Mouse (Mus musculus): ENCODE measurements at regions not wholly inside any gene's neighbourhood (a gene's known extent, or its start where the extent isn't known, plus 50 kb on each side); places are given as distances from the start of the nearest gene placed in this dataset.

DNA sequence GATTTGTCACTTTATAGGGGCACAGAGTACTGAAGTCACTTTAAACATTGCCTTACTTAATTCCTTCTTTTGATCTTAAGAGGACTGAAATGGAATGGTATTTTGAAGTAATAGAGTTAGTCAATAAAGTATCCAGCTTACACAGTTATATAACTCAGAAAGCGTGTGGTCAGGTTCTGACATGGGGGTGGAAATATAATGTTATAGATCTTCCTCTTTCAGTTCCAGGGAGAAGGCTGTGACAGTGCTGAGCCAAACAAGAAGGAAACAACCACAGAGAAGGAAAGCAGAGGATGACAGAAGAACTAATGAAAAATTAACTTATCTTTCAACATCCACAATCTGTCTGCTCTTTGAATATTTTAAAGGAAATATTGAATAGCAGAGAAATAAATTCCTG lies 399.4 kb upstream of the Atp2b1 start:
- H3K27ac ChIP-seq (replicated peaks; ENCODE audit: low read depth, low read length), result no peak overlapping the region
- H3K4me3 ChIP-seq (ENCODE audit: insufficient read depth, low read depth, low read length), result no peak overlapping the region
- H3K4me1 ChIP-seq (ENCODE audit: control insufficient read depth, insufficient read depth, insufficient read length, low read length), result no peaks in the 10 kb centered on the region

DNA sequence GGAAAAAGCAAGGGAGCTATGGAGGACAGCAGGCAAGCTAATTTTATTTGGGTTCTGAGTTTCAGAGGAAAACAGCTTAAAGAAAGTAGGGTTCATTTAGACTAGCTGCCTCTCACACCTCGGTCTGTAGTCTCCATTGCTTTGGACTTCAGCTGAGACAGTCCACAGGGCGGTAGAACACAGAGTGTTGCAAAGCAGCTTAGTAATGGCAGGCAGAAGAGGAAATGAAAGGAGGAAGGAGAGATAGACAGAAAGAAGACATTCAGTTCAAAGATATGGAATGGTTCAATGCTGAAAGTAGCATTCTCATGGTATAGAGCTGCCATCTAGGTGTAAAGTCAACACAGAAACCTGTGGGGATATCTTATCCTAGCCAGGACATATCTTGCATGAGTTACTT lies 396.6 kb upstream of the Atp2b1 start:
- Histone ChIP-seq H3K27ac (replicated peaks; ENCODE audit: low read depth, low read length) (no peak overlapping the region), H3K4me1 (ENCODE audit: control insufficient read depth, insufficient read depth, insufficient read length, low read length) (no peaks in the 10 kb centered on the region), H3K4me3 (ENCODE audit: insufficient read depth, low read depth, low read length) (no peak overlapping the region)

GRCm38 (mm10) chr10:98529565-98529964 lies 384.6 kb upstream of the Atp2b1 start:
- no peak overlapping the region for H3K27ac ChIP-seq (replicated peaks; ENCODE audit: low read depth, low read length)
- no peak overlapping the region for H3K4me3 ChIP-seq (ENCODE audit: insufficient read depth, low read depth, low read length)
- H3K4me1 ChIP-seq (ENCODE audit: control insufficient read depth, insufficient read depth, insufficient read length, low read length), result no peaks in the 10 kb centered on the region

- Histone ChIP-seq H3K27ac (replicated peaks; ENCODE audit: low read depth, low read length) (no peak overlapping the region), H3K4me3 (ENCODE audit: insufficient read depth, low read depth, low read length) (no peak overlapping the region), H3K4me1 (ENCODE audit: control insufficient read depth, insufficient read depth, insufficient read length, low read length) (no peaks in the 10 kb centered on the region)
These were observed 382.8 kb upstream of the Atp2b1 start for GRCm38 (mm10) chr10:98531425-98531824.

GRCm38 (mm10) chr10:98538706-98539105 lies 375.5 kb upstream of the Atp2b1 start:
- no peak overlapping the region for H3K4me3 ChIP-seq (ENCODE audit: insufficient read depth, low read depth, low read length)

GRCm38 (mm10) chr10:98541062-98541461 lies 373.1 kb upstream of the Atp2b1 start:
- Histone ChIP-seq H3K4me1 (ENCODE audit: control insufficient read depth, insufficient read depth, insufficient read length, low read length) (no peaks in the 10 kb centered on the region; the same call in 1 of the 2 replicates), H3K4me3 (ENCODE audit: insufficient read depth, low read depth, low read length) (no peak overlapping the region), H3K27ac (replicated peaks; ENCODE audit: low read depth, low read length) (no peak overlapping the region)

More at GRCm38 (mm10) chr10:98538706-98539105, 375.5 kb upstream of the Atp2b1 start:
- H3K27ac ChIP-seq (replicated peaks; ENCODE audit: low read depth, low read length), result no peak overlapping the region
- no peaks in the 10 kb centered on the region for H3K4me1 ChIP-seq (ENCODE audit: control insufficient read depth, insufficient read depth, insufficient read length, low read length)

DNA sequence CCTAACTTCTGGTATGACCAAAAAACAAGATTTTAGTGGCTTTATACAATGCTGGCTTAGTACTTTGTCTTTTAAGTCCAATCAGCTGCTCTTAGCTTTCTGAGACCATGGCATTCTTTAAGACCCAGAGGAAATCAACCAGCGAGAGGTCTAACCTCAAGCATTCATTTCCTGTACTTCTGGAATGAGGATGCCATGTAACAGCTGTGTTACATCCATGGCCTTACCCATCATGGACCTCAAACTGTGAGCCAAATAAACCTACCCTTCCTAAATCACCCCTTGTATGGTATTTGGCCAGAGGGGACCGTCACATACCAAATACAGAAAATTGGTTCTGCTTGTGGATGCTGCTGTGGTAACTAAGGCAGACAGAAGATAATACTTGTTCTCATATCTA lies 372.1 kb upstream of the Atp2b1 start:
- Histone ChIP-seq H3K4me1 (ENCODE audit: control insufficient read depth, insufficient read depth, insufficient read length, low read length) (no peaks in the 10 kb centered on the region; the same call in 1 of the 2 replicates), H3K27ac (replicated peaks; ENCODE audit: low read depth, low read length) (no peak overlapping the region), H3K4me3 (ENCODE audit: insufficient read depth, low read depth, low read length) (no peak overlapping the region)

DNA sequence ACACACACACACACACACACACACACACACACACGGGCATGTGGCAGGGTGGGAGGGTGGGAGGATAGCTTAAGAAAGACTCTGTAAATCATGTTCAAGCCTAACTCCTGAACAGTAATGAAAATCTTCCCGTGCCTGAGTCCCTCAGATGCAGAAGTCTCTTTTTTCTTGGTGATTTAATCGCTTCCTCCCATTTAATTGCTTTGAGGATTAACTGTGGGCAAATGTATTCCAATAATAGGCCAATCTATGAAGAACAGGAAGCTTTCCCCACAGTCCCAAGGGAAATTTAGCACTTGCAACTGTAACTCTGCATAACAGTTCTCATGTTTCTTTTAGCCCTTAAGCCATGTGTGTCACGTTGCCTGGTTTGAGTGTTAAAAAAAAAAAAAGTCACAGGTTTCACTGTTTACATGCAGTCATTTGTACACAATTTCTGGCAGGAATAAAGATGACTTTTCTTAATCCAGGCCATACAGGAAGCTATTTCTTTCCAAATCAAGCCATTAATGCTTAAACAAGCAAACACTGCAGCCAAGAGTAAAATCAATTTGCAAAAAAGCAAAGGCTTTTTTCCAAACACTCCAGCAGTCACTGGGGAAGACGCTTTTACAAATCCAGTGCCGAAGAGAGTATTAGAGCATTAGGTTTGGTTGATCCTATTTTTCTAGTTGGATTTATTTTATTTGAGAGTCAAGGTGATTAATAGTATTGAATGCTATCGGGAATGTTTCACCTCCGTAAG lies 370.8 kb upstream of the Atp2b1 start:
- H3K27ac ChIP-seq (replicated peaks; ENCODE audit: low read depth, low read length), result no peak overlapping the region
- H3K4me1 ChIP-seq (ENCODE audit: control insufficient read depth, insufficient read depth, insufficient read length, low read length), result no peaks in the 10 kb centered on the region; the same call in 1 of the 2 replicates
- no peak overlapping the region for H3K4me3 ChIP-seq (ENCODE audit: insufficient read depth, low read depth, low read length)

GRCm38 (mm10) chr10:98543998-98544349 lies 370.2 kb upstream of the Atp2b1 start:
- no peak overlapping the region for H3K27ac ChIP-seq (replicated peaks; ENCODE audit: low read depth, low read length)
- no peak overlapping the region for H3K4me3 ChIP-seq (ENCODE audit: insufficient read depth, low read depth, low read length)
- H3K4me1 ChIP-seq (ENCODE audit: control insufficient read depth, insufficient read depth, insufficient read length, low read length), result no peaks in the 10 kb centered on the region; the same call in 1 of the 2 replicates

DNA sequence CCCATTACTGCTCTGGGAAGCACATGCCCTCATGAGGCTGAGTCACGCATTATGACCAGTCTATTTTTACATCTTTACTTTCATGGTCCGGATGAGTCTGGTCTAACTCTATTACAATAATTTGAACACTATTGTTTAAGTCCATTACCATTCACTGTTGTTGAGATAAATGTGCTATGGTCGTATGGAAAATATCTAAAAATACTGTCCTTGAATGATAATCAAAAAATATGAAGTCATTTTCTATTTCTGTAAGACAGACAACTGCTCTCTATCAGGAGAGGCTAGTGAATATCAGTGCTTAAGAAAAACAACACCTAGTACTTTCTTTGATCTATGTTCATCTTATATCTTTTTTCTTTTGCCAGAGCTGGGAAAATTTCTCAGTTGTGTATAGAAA lies 359.6 kb upstream of the Atp2b1 start:
- Histone ChIP-seq H3K4me3 (ENCODE audit: insufficient read depth, low read depth, low read length) (no peak overlapping the region), H3K27ac (replicated peaks; ENCODE audit: low read depth, low read length) (no peak overlapping the region), H3K4me1 (ENCODE audit: control insufficient read depth, insufficient read depth, insufficient read length, low read length) (no peaks in the 10 kb centered on the region)

DNA sequence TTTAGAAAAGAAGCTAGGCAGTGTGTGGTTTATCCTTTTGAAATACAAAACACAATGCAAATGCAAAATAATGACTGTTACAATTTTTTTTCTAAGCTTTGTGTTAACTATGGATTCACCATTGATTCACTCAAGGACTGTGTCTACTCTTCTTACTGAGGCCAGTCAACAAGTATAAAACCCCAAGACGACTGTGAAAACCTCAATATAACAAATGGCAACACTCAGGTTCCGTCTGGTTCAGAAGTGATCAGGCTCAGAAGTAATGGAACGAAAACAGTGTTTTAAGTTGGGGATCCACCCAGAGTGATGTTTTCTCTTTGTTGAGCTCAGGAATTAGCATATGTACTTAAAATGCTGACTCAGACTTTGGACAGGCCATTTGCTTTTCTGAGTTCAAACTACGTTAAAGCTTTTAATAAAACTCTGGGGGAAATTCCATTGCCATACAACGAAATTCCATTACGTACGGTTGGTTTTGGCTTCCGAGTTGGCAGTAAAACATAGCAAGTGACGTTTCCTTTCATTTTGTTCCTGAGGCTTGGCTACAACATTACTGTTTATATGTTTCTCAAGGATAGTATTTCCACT lies 356.6 kb upstream of the Atp2b1 start:
- Histone ChIP-seq H3K4me3 (ENCODE audit: insufficient read depth, low read depth, low read length) (no peak overlapping the region), H3K4me1 (ENCODE audit: control insufficient read depth, insufficient read depth, insufficient read length, low read length) (no peaks in the 10 kb centered on the region), H3K27ac (replicated peaks; ENCODE audit: low read depth, low read length) (no peak overlapping the region)

DNA sequence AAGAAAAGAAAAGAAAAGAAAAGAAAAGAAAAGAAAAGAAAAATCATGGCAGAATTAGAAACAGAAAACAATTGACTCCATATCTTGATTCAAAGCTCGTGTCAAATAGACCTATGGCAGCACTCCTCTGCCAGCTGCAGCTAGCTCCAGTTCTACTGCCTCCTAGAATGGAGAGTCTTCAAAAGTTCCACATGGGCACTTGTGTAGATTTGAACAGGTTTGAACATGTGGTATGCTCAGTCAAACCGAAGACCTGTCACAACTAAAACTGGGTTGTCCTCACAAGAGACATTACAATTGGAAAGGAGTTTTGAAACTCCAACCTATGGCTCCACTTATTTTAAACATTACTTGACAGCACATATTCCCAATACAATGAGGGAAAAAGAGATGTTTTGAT lies 355.6 kb upstream of the Atp2b1 start:
- Histone ChIP-seq H3K4me3 (ENCODE audit: insufficient read depth, low read depth, low read length) (no peak overlapping the region), H3K27ac (replicated peaks; ENCODE audit: low read depth, low read length) (no peak overlapping the region), H3K4me1 (ENCODE audit: control insufficient read depth, insufficient read depth, insufficient read length, low read length) (no peaks in the 10 kb centered on the region)

GRCm38 (mm10) chr10:98562297-98562912 lies 351.8 kb upstream of the Atp2b1 start:
- Histone ChIP-seq H3K4me3 (ENCODE audit: insufficient read depth, low read depth, low read length) (no peak overlapping the region), H3K27ac (replicated peaks; ENCODE audit: low read depth, low read length) (no peak overlapping the region), H3K4me1 (ENCODE audit: control insufficient read depth, insufficient read depth, insufficient read length, low read length) (no peaks in the 10 kb centered on the region)

- H3K27ac ChIP-seq (replicated peaks; ENCODE audit: low read depth, low read length), result no peak overlapping the region
- H3K4me1 ChIP-seq (ENCODE audit: control insufficient read depth, insufficient read depth, insufficient read length, low read length), result peaks cover 2% of the 10 kb centered on the region; the same call in 1 of the 2 replicates
- no peak overlapping the region for H3K4me3 ChIP-seq (ENCODE audit: insufficient read depth, low read depth, low read length)
These were observed 341.2 kb upstream of the Atp2b1 start for GRCm38 (mm10) chr10:98572782-98573536.

DNA sequence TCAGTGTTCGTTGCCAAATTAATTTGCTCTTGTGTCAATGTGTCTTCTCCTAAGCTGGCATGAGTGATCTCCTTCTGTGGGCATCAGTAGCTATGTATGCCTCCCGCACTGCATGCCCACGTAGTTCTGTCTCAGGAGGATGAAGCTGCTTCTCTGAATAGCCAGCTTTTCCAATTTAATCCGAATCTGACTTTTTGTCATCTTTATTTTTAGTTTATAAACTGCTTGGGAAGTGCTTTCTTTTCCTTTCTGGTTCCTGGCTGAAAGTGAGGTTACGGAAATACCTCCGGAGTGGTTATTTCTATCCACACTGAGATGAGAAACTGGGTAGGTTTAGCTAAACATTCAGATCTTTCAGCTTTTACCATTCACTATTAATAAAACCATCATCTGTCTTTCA lies 337.2 kb upstream of the Atp2b1 start:
- Histone ChIP-seq H3K27ac (replicated peaks; ENCODE audit: low read depth, low read length) (no peak overlapping the region), H3K4me3 (ENCODE audit: insufficient read depth, low read depth, low read length) (no peak overlapping the region), H3K4me1 (ENCODE audit: control insufficient read depth, insufficient read depth, insufficient read length, low read length) (peaks cover 2% of the 10 kb centered on the region; the same call in 1 of the 2 replicates)
